Comparison of ENCODE assay signal across 26 mouse cellular contexts in the genomic region with DNA sequence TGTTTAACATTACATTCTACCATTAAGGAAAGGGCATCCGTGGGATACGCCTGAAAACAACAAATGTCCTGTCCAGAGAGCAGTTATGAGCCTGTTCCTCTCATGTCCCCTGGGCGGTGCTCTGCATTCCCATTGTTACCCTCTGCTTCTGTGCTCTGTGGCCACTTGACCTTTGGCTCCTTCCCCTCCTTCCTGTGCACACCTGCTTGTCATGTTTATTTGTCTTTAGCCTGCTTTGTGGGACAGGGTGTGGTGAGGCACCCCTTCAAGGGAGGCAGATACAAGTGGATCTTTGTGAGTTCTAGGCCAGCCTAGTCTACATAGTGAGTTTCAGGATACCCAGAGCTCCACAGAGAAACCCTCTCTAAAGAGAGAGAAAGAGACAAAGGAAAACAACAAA. TPM values are rescaled to one million over a fixed set of nuclear protein-coding genes. Genes with fewer than 3 reads are reported as not detected.
DNase-seq lines count a peak whose midpoint lies in the region; ATAC-seq and TF ChIP-seq lines count a peak whose summit lies in the region.
"Had no signal": no experiment of that assay in that cellular context is flagged by ENCODE, and none has a peak within 500 bp of the region (broad histone marks: within the 10 kb centered on the region; RNA-seq: fewer than 3 reads in every experiment).

No protein-coding gene starts in this region.

- no peak overlapping the region for H3K27ac ChIP-seq in liver, embryonic 16.5 days (ENCODE audit: low read length)
- H3K27ac ChIP-seq in ES-Bruce4 (ENCODE audit: insufficient read depth, low read length), result peak overlapping the region; percentile 17; the same call in 1 of the 2 replicates
- H3K27ac ChIP-seq: forebrain, embryonic 10.5 days; forebrain, embryonic 13.5 days; heart, embryonic 13.5 days; hindbrain, embryonic 14.5 days; hindbrain, postnatal 0 days had no signal

- 81% methylated on average over 3 of the region's 3 CpGs for WGBS in liver, embryonic 16.5 days (ENCODE audit: insufficient replicate concordance)

- TF ChIP-seq EP300 in ES-Bruce4 (IDR thresholded peaks at IDR 0.05; ENCODE audit: insufficient read depth, low read depth, low read length), result 0 out of 2 replicates have a peak, but pooled peaks have one; percentile 49

- no peaks in the 10 kb centered on the region; the same call in 1 of the 2 replicates for H3K4me1 ChIP-seq in liver, embryonic 16.5 days (ENCODE audit: control insufficient read depth, low read depth, low read length)
- H3K4me1 ChIP-seq in ES-Bruce4 (ENCODE audit: control insufficient read depth, insufficient read depth, low read length), result no peaks in the 10 kb centered on the region
- H3K4me1 ChIP-seq: forebrain, embryonic 10.5 days; heart, embryonic 13.5 days had no signal

- no peak overlapping the region for H3K4me3 ChIP-seq in liver, embryonic 16.5 days (ENCODE audit: low read depth, low read length)
- no peak overlapping the region for H3K4me3 ChIP-seq in ES-Bruce4 (ENCODE audit: low read depth, low read length)
- H3K4me3 ChIP-seq: forebrain, embryonic 10.5 days; forebrain, embryonic 13.5 days; heart, embryonic 13.5 days had no signal

- 0 out of 2 replicates have a peak, but pooled peaks have one; percentile 18 for ATAC-seq in liver, embryonic 16.5 days (ENCODE audit: low read depth)
- ATAC-seq: activated CD4-positive, CD25-positive, alpha-beta regulatory T cell, adult 4 months; CD4-positive, CD25-positive, alpha-beta regulatory T cell, adult 4 months; forebrain, embryonic 13.5 days; forebrain, embryonic 16.5 days; hindbrain, postnatal 0 days; inflammation-experienced regulatory T-cells, adult 6 months; Patski had no signal

- no peak for DNase-seq in liver
- DNase-seq in ES-CJ7 (ENCODE audit: low read depth, low spot score), result peak; percentile 63
- DNase-seq in yolk sac, embryonic 10.5 days (ENCODE audit: low spot score), result peak; percentile 70
- no peak for DNase-seq in thymus, postnatal 10 days (ENCODE audit: low spot score in 2 of 2)
- DNase-seq: adrenal gland, adult 8-10 months; adrenal gland, postnatal 25 days; cerebellum, adult 11-12 months; cerebellum, adult 8-10 months; cerebellum, postnatal 10 days; gastrocnemius, postnatal 14 days; heart, adult 18-20 months; heart, postnatal 14 days; heart, postnatal 4 days had no signal

- H3K36me3 ChIP-seq in liver, embryonic 16.5 days (ENCODE audit: control insufficient read depth, insufficient read depth), result peaks cover 8% of the 10 kb centered on the region
- H3K36me3 ChIP-seq in ES-Bruce4 (ENCODE audit: control insufficient read depth, insufficient read depth, low read length, poor library complexity, severe bottlenecking), result peaks cover 3% of the 10 kb centered on the region; the same call in 1 of the 2 replicates

- H3K27me3 ChIP-seq in liver, embryonic 16.5 days (ENCODE audit: control insufficient read depth, insufficient read depth, low read depth, low read length), result no peaks in the 10 kb centered on the region
- H3K27me3 ChIP-seq in ES-Bruce4 (ENCODE audit: control insufficient read depth, insufficient read depth, low read length, poor library complexity, severe bottlenecking), result no peaks in the 10 kb centered on the region
- H3K27me3 ChIP-seq: forebrain, embryonic 13.5 days; heart, embryonic 13.5 days; Patski had no signal

- no peak for TF ChIP-seq POLR2A in ES-Bruce4 (IDR thresholded peaks at IDR 0.05; ENCODE audit: insufficient read depth, low read length)

- no peaks in the 10 kb centered on the region for H3K9me3 ChIP-seq in liver, embryonic 16.5 days (replicated peaks; ENCODE audit: control insufficient read depth, low read length)
- H3K9me3 ChIP-seq in ES-Bruce4 (replicated peaks; ENCODE audit: control insufficient read depth, insufficient read depth, low read length, poor library complexity, severe bottlenecking), result no peaks in the 10 kb centered on the region
- H3K9me3 ChIP-seq: forebrain, embryonic 10.5 days; forebrain, embryonic 13.5 days; G1E; heart, embryonic 13.5 days had no signal

- no peak overlapping the region for H3K9ac ChIP-seq in liver, embryonic 16.5 days (ENCODE audit: low read depth, low read length)
- no peak overlapping the region for H3K9ac ChIP-seq in ES-Bruce4 (ENCODE audit: low read depth, poor library complexity, severe bottlenecking)
- H3K9ac ChIP-seq: forebrain, embryonic 13.5 days; heart, embryonic 13.5 days; hindbrain, embryonic 14.5 days had no signal

- no peak for TF ChIP-seq CTCF in ES-Bruce4 (IDR thresholded peaks at IDR 0.05; ENCODE audit: low read depth, low read length)

- no peak overlapping the region for H3K4me2 ChIP-seq in liver, embryonic 16.5 days (ENCODE audit: low read depth, low read length)
- H3K4me2 ChIP-seq: forebrain, embryonic 13.5 days; heart, embryonic 13.5 days; hindbrain, embryonic 14.5 days had no signal

RNA-seq across cellular contexts. Expression of gene Synrg, which starts 30.3 kb away (rescaled TPM):
- polyA plus RNA-seq in liver, embryonic 16.5 days (2015; fragmentation: Nextera tagmentation; extraction: Ambion mirVana), result 5.3 and 5.4 TPM in 2 replicates
- polyA plus RNA-seq in ES-Bruce4 (2011; ENCODE audit: insufficient read depth, insufficient read length, low read depth, missing spikeins), result 16.0 and 16.4 TPM in 2 replicates

RNA-seq across cellular contexts. Expression of gene Ddx52, which starts 52.6 kb away (rescaled TPM):
- 11.2 and 13.0 TPM in 2 replicates for polyA plus RNA-seq in liver, embryonic 16.5 days (2015; fragmentation: Nextera tagmentation; extraction: Ambion mirVana)
- polyA plus RNA-seq in ES-Bruce4 (2011; ENCODE audit: insufficient read depth, insufficient read length, low read depth, missing spikeins), result 36.9 and 39.1 TPM in 2 replicates

Comparison
In these comparisons a context has a peak if more than half of its experiments do, and no peak if none do; other contexts are left out.
1. DNase-seq: peak in ES-CJ7 (single experiment) and yolk sac, embryonic 10.5 days (single experiment); none in liver (single experiment) and thymus, postnatal 10 days (0 of 2).